Mouse (Mus musculus) megakaryocyte, adult 5-6 weeks (primary cell): ENCODE results near the gene Notch2. TPM values are rescaled to one million over a fixed set of nuclear protein-coding genes. Genes with fewer than 3 reads are reported as not detected.

Experiments
- ATAC-seq: 2 replicates; pipeline ENCODE4 v1.8.0; 2016; ENCODE audit warnings: mild to moderate bottlenecking, inconsistent platforms; ENCODE audit not compliant: poor library complexity, severe bottlenecking
- total RNA-seq, 2 experiments: library from RNA; stranded (forward) in 1 of 2; stranded (reverse) in 1 of 2; fragments of 153-499, 151-499 nt in 1 of 2; fragments of 221-1000, 200-1000 nt in 1 of 2; gene quantifications; 2 replicates each; pipeline versions ENCODE4 v1.2.3 to v1.2.4; 2015 to 2017

The Notch2 gene
- total RNA-seq, 2 experiments from 2014 or later, result 81.7 to 97.4 TPM

- ATAC-seq, result no peak
Measured at GRCm38 (mm10) chr3:98142862-98143261, 129.5 kb downstream of the Notch2 start.

GRCm38 (mm10) chr3:98145204-98145603, 131.9 kb downstream of the Notch2 start:
- no peak for ATAC-seq

GRCm38 (mm10) chr3:98146471-98147410, 133.4 kb downstream of the Notch2 start:
- ATAC-seq, result no peak

- ATAC-seq, result no peak
Measured at GRCm38 (mm10) chr3:98147706-98148105, 134.4 kb downstream of the Notch2 start.

GRCm38 (mm10) chr3:98149881-98150280, 136.6 kb downstream of the Notch2 start:
- no peak for ATAC-seq

- ATAC-seq, result no peak
Measured at GRCm38 (mm10) chr3:98151016-98151415, 137.7 kb downstream of the Notch2 start.

GRCm38 (mm10) chr3:98153460-98153859, 140.1 kb downstream of the Notch2 start:
- ATAC-seq, result no peak

GRCm38 (mm10) chr3:98156158-98156557, 142.8 kb downstream of the Notch2 start:
- ATAC-seq, result no peak

- peak; percentile 89 for ATAC-seq
Measured at GRCm38 (mm10) chr3:98157073-98157472, 143.7 kb downstream of the Notch2 start.

- peak; percentile 89 for ATAC-seq
Measured at GRCm38 (mm10) chr3:98157585-98157984, 144.3 kb downstream of the Notch2 start.

GRCm38 (mm10) chr3:98158646-98159045, 145.3 kb downstream of the Notch2 start:
- no peak for ATAC-seq

- no peak for ATAC-seq
Measured at GRCm38 (mm10) chr3:98159289-98159688, 146.0 kb downstream of the Notch2 start.

GRCm38 (mm10) chr3:98160330-98160729, 147.0 kb downstream of the Notch2 start, which contains the start of gene Adam30:
Gene Adam30, plus strand, starts transcription at chr3:98160630.
- no peak for ATAC-seq

- no peak for ATAC-seq
Measured at GRCm38 (mm10) chr3:98178340-98178739, 165.0 kb downstream of the Notch2 start.

GRCm38 (mm10) chr3:98180805-98181204, 167.5 kb downstream of the Notch2 start:
- peak; percentile 54 for ATAC-seq

GRCm38 (mm10) chr3:98185163-98185714, 171.9 kb downstream of the Notch2 start:
- no peak for ATAC-seq

- ATAC-seq, result no peak
Measured at GRCm38 (mm10) chr3:98187777-98188176, 174.4 kb downstream of the Notch2 start.

GRCm38 (mm10) chr3:98197711-98198532, 184.6 kb downstream of the Notch2 start:
- no peak for ATAC-seq

- ATAC-seq, result no peak
Measured at GRCm38 (mm10) chr3:98199747-98200146, 186.4 kb downstream of the Notch2 start.
